Mouse (Mus musculus) brown adipose tissue, adult 24 weeks (tissue): ENCODE results near the gene Klhdc8b. TPM values are rescaled to one million over a fixed set of nuclear protein-coding genes. Genes with fewer than 3 reads are reported as not detected.

Source experiments
- H3K27ac ChIP-seq: fragments of 200-500 bp; replicated peaks from 2 replicates; pipeline ENCODE4 v1.5.1; 2012; ENCODE audit warnings: low read depth, mild to moderate bottlenecking, low read length
- H3K4me1 ChIP-seq: fragments of 200-500 bp; 2 replicates; pipeline ENCODE4 v1.6.1; 2012; ENCODE audit warnings: low read length, mixed read lengths; ENCODE audit not compliant: control insufficient read depth, insufficient read depth, insufficient read length
- H3K4me3 ChIP-seq: fragments of 200-500 bp; 2 replicates; pipeline ENCODE4 v1.5.1; 2012; ENCODE audit warnings: low read depth, mild to moderate bottlenecking, low read length, moderate library complexity; ENCODE audit not compliant: insufficient read depth
- polyA plus RNA-seq: library from polyadenylated mRNA; stranded (reverse); fragments of >200 nt; gene quantifications from 2 replicates; pipeline ENCODE4 v1.2.4, GENCODE M21; 2012; ENCODE audit not compliant: missing spikeins, insufficient read depth, insufficient read length

The Klhdc8b gene
- polyA plus RNA-seq, 1 experiment, result 4.4 TPM

- Histone ChIP-seq H3K4me1 (peaks cover 13% of the 10 kb centered on the region), H3K27ac (no peak overlapping the region), H3K4me3 (no peak overlapping the region)
Observed at GRCm38 (mm10) chr9:108488403-108488802, 27.0 kb upstream of the Klhdc8b start.

- Histone ChIP-seq H3K4me1 (peaks cover 8% of the 10 kb centered on the region), H3K4me3 (no peak overlapping the region), H3K27ac (no peak overlapping the region)
Observed at GRCm38 (mm10) chr9:108486973-108487530, 25.7 kb upstream of the Klhdc8b start.

- peaks cover 13% of the 10 kb centered on the region for H3K4me1 ChIP-seq
- no peak overlapping the region for H3K4me3 ChIP-seq
- no peak overlapping the region for H3K27ac ChIP-seq
Observed at GRCm38 (mm10) chr9:108485301-108485875, 24.0 kb upstream of the Klhdc8b start.

GRCm38 (mm10) chr9:108484021-108484420 lies 22.6 kb upstream of the Klhdc8b start:
- no peak overlapping the region for H3K27ac ChIP-seq
- H3K4me3 ChIP-seq, result no peak overlapping the region

GRCm38 (mm10) chr9:108483051-108483790 lies 21.8 kb upstream of the Klhdc8b start:
- Histone ChIP-seq H3K27ac (no peak overlapping the region), H3K4me3 (no peak overlapping the region)

More at GRCm38 (mm10) chr9:108484021-108484420, 22.6 kb upstream of the Klhdc8b start:
- H3K4me1 ChIP-seq, result peaks cover 13% of the 10 kb centered on the region

GRCm38 (mm10) chr9:108481520-108482210 lies 20.3 kb upstream of the Klhdc8b start:
- Histone ChIP-seq H3K4me3 (peak overlapping the region; percentile 4; the same call in 1 of the 2 replicates), H3K27ac (no peak overlapping the region), H3K4me1 (peaks cover 14% of the 10 kb centered on the region)

More at GRCm38 (mm10) chr9:108483051-108483790, 21.8 kb upstream of the Klhdc8b start:
- H3K4me1 ChIP-seq, result peaks cover 14% of the 10 kb centered on the region

- peaks cover 14% of the 10 kb centered on the region for H3K4me1 ChIP-seq
- peak overlapping the region; percentile 98 for H3K4me3 ChIP-seq
- no peak overlapping the region for H3K27ac ChIP-seq
Observed at GRCm38 (mm10) chr9:108480813-108481519, 19.6 kb upstream of the Klhdc8b start.

- H3K4me3 ChIP-seq, result peak within 1 kb of the TSS; percentile 98
- peak within 1 kb of the TSS; percentile 94 for H3K27ac ChIP-seq
- H3K4me1 ChIP-seq, result peaks cover 14% of the 10 kb centered on the region
Observed at GRCm38 (mm10) chr9:108479721-108480351, 18.5 kb upstream of the Klhdc8b start, which contains the start of gene Lamb2. TSS of gene Lamb2 (plus strand) at chr9:108479736.

GRCm38 (mm10) chr9:108479241-108479640 lies 17.9 kb upstream of the Klhdc8b start:
- peak overlapping the region; percentile 98 for H3K4me3 ChIP-seq
- peaks cover 14% of the 10 kb centered on the region for H3K4me1 ChIP-seq
- peak overlapping the region; percentile 83 for H3K27ac ChIP-seq

GRCm38 (mm10) chr9:108478638-108479156 lies 17.3 kb upstream of the Klhdc8b start:
- Histone ChIP-seq H3K27ac (peak overlapping the region; percentile 90), H3K4me3 (peak overlapping the region; percentile 98), H3K4me1 (peaks cover 14% of the 10 kb centered on the region)

GRCm38 (mm10) chr9:108474528-108474927 lies 13.1 kb upstream of the Klhdc8b start:
- Histone ChIP-seq H3K27ac (no peak overlapping the region), H3K4me1 (peaks cover 5% of the 10 kb centered on the region), H3K4me3 (no peak overlapping the region)

GRCm38 (mm10) chr9:108469845-108470244 lies 8.5 kb upstream of the Klhdc8b start:
- Histone ChIP-seq H3K4me3 (no peak overlapping the region), H3K27ac (no peak overlapping the region), H3K4me1 (no peaks in the 10 kb centered on the region)

GRCm38 (mm10) chr9:108469430-108469829 lies 8.0 kb upstream of the Klhdc8b start:
- H3K4me3 ChIP-seq, result no peak overlapping the region
- no peak overlapping the region for H3K27ac ChIP-seq
- H3K4me1 ChIP-seq, result no peaks in the 10 kb centered on the region

GRCm38 (mm10) chr9:108466219-108466618 lies 4.8 kb upstream of the Klhdc8b start:
- H3K4me3 ChIP-seq, result no peak overlapping the region
- H3K27ac ChIP-seq, result no peak overlapping the region
- peaks cover 8% of the 10 kb centered on the region for H3K4me1 ChIP-seq
